Comparison of ENCODE assay signal across 14 mouse cellular contexts in genomic region chr7:66858247-66859075, GRCm38 (mm10). TPM values are rescaled to one million over a fixed set of nuclear protein-coding genes. Genes with fewer than 3 reads are reported as not detected.
DNase-seq lines count a peak whose midpoint lies in the region; ATAC-seq and TF ChIP-seq lines count a peak whose summit lies in the region.
"Had no signal": no experiment of that assay in that cellular context is flagged by ENCODE, and none has a peak within 500 bp of the region (broad histone marks: within the 10 kb centered on the region; RNA-seq: fewer than 3 reads in every experiment).

No protein-coding gene starts in this region.

- no peak overlapping the region for H3K4me3 ChIP-seq in layer of hippocampus, adult 2 months
- no peak overlapping the region for H3K4me3 ChIP-seq in embryonic facial prominence, embryonic 12.5 days
- no peak overlapping the region for H3K4me3 ChIP-seq in forebrain, embryonic 16.5 days (replicated peaks; ENCODE audit: low read length)
- H3K4me3 ChIP-seq: heart, embryonic 13.5 days; midbrain, embryonic 13.5 days; myocyte had no signal

- whole genome bisulfite sequencing in embryonic facial prominence, embryonic 12.5 days = 31% methylated on average over 12 of the region's 12 CpGs
- WGBS in forebrain, embryonic 16.5 days = 57% methylated on average over 12 of the region's 12 CpGs

- peak overlapping the region; percentile 53 for H3K27ac ChIP-seq in layer of hippocampus, adult 2 months
- H3K27ac ChIP-seq in embryonic facial prominence, embryonic 12.5 days = peak overlapping the region; percentile 69
- no peak overlapping the region for H3K27ac ChIP-seq in forebrain, embryonic 16.5 days (ENCODE audit: low read length)
- H3K27ac ChIP-seq: heart, embryonic 13.5 days; midbrain, embryonic 13.5 days had no signal

- H3K9ac ChIP-seq in embryonic facial prominence, embryonic 12.5 days = no peak overlapping the region
- H3K9ac ChIP-seq in forebrain, embryonic 16.5 days (replicated peaks; ENCODE audit: low read depth, low read length) = no peak overlapping the region
- H3K9ac ChIP-seq: heart, embryonic 13.5 days; midbrain, embryonic 13.5 days had no signal

- TF ChIP-seq CTCF in layer of hippocampus, adult 2 months (conservative IDR thresholded peaks at IDR 0.05) = no peak

- ATAC-seq in embryonic facial prominence, embryonic 12.5 days (ENCODE audit: insufficient number of reproducible peaks, insufficient read depth, low FRiP score, low TSS enrichment) = peak; percentile 49
- ATAC-seq in forebrain, embryonic 16.5 days = peak; percentile 30; the same call in 1 of the 2 replicates
- ATAC-seq: midbrain, embryonic 13.5 days had no signal

- peaks cover 9% of the 10 kb centered on the region for H3K4me1 ChIP-seq in embryonic facial prominence, embryonic 12.5 days
- H3K4me1 ChIP-seq in forebrain, embryonic 16.5 days (replicated peaks; ENCODE audit: control insufficient read depth, insufficient read depth, low read length) = peaks cover 3% of the 10 kb centered on the region; the same call in 1 of the 2 replicates

- DNase-seq in layer of hippocampus, adult 2 months (ENCODE audit: low spot score in 2 of 2) = no peak
- no peak for DNase-seq in layer of hippocampus, postnatal 14 days (ENCODE audit: low spot score in 2 of 2)
- DNase-seq in lung, postnatal 10 days = peak; percentile 70
- no peak for DNase-seq in frontal cortex, postnatal 25 days (ENCODE audit: low spot score in 2 of 2)
- no peak for DNase-seq in adrenal gland, postnatal 10 days
- no peak for DNase-seq in heart, adult 11 months
- DNase-seq: cerebellum, adult 2 months; thymus, adult 18-20 months had no signal

- H3K4me2 ChIP-seq in embryonic facial prominence, embryonic 12.5 days (replicated peaks) = 0 out of 2 replicates have a peak overlapping the region, but pooled peaks have one; percentile 2
- H3K4me2 ChIP-seq in forebrain, embryonic 16.5 days (ENCODE audit: low read length) = no peak overlapping the region
- H3K4me2 ChIP-seq: heart, embryonic 13.5 days; liver, embryonic 11.5 days; midbrain, embryonic 13.5 days had no signal

- no peaks in the 10 kb centered on the region for H3K27me3 ChIP-seq in embryonic facial prominence, embryonic 12.5 days
- H3K27me3 ChIP-seq in forebrain, embryonic 16.5 days (replicated peaks; ENCODE audit: control insufficient read depth, insufficient read depth, low read length) = no peaks in the 10 kb centered on the region
- H3K27me3 ChIP-seq: midbrain, embryonic 13.5 days had no signal

- 0 out of 2 replicates have a peak, but pooled peaks cover 5% of the 10 kb centered on the region for H3K36me3 ChIP-seq in embryonic facial prominence, embryonic 12.5 days
- no peaks in the 10 kb centered on the region for H3K36me3 ChIP-seq in forebrain, embryonic 16.5 days (ENCODE audit: control insufficient read depth, insufficient read depth)
- H3K36me3 ChIP-seq: midbrain, embryonic 13.5 days had no signal

- H3K9me3 ChIP-seq in embryonic facial prominence, embryonic 12.5 days = no peaks in the 10 kb centered on the region
- no peaks in the 10 kb centered on the region for H3K9me3 ChIP-seq in forebrain, embryonic 16.5 days (ENCODE audit: control insufficient read depth, low read length)
- H3K9me3 ChIP-seq: heart, embryonic 13.5 days; midbrain, embryonic 13.5 days had no signal

RNA-seq across cellular contexts. Expression of gene Adamts17, which starts 18.9 kb away (rescaled TPM):
- 10 to 100 TPM; 27.3 to 32.7 TPM for total RNA-seq in layer of hippocampus, adult 2 months (2021)
- total RNA-seq in layer of hippocampus, postnatal 14 days (2021) = 10 to 100 TPM; 29.6 to 31.8 TPM
- polyA plus RNA-seq in embryonic facial prominence, embryonic 12.5 days (2016; fragmentation: Nextera tagmentation; extraction: Ambion mirVana) = 13.8 and 17.9 TPM in 2 replicates
- 2.0 and 3.7 TPM in 2 replicates for polyA plus RNA-seq in forebrain, embryonic 16.5 days (2015; fragmentation: Nextera tagmentation; extraction: Ambion mirVana)
- 1 to 10 TPM; 5.5 to 8.6 TPM for total RNA-seq in adrenal gland, postnatal 10 days (2021)
